Mouse (Mus musculus) olfactory bulb, adult 2 months (tissue): ENCODE measurements around the gene Vmn1r4.
A peak's percentile ranks its signal among the peaks of the same experiment; 100 is the strongest.

Experiments
- CTCF ChIP-seq: fragments of 200-500 bp; IDR thresholded peaks from 2 replicates; pipeline ENCODE4 v1.5.1; 2012; ENCODE audit warnings: low read depth, mild to moderate bottlenecking, low read length, moderate library complexity; ENCODE audit not compliant: insufficient read depth
- POLR2A ChIP-seq: fragments of 200-500 bp; IDR thresholded peaks from 2 replicates; pipeline ENCODE4 v1.6.1; 2012; ENCODE audit warnings: mild to moderate bottlenecking, low read depth, low read length, moderate library complexity; ENCODE audit not compliant: insufficient read depth

DNA sequence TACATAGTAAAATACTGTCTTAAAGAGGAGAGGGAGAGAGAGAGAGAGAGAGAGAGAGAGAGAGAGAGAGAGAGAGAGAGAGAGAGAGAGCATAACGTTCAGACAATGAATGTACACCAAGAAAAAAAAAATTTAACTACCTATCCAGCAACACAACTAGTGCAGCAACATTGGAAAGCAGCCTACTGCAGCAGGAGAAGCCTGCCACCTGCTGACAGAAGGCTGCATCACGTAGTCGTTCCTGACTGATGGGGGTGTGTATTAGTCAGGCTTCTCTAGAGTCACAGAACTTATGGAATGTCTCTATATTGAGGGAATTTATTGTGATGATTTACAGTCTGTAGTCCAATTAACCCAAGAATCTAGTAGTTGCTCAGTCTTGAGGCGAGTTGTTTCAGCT is 14.9 kb upstream of the Vmn1r4 start:
- no peak for TF ChIP-seq POLR2A
- 0 out of 2 replicates have a peak, but pooled peaks have one; percentile 17 for TF ChIP-seq CTCF
